Mouse (Mus musculus) kidney, adult 2 months (tissue): ENCODE measurements around the gene Fam193b.

Source experiments
- CTCF ChIP-seq: fragments of 200-500 bp; conservative IDR thresholded peaks from 2 replicates; pipeline ENCODE4 v1.5.1; 2011; ENCODE audit warnings: low read depth, mild to moderate bottlenecking, control low read depth, low read length, moderate library complexity, mixed read lengths; ENCODE audit not compliant: insufficient read depth, insufficient read length
- POLR2A ChIP-seq: fragments of 200-500 bp; IDR thresholded peaks from one replicate; pipeline ENCODE4 v1.6.1; 2011; ENCODE audit warnings: low read depth, low read length, control low read depth

DNA sequence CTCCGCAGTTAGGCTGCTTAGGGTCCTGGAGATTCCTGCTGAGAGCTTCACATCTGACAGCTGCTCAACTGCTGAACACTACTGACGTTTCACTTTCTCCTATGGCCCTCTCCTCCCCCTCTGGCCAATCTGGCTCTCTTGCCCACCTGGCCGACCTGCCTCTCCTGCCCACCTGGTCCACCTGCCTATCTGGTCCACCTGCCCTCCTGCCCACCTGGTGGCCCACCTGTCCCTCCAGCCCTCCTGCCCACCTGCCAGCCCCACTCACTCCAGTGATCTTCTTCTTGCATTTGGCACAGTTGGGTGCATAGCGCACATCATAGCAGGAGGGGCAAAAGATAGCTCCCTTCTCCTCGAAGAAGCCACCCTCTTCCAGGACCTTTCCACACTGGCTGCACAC, 66.5 kb downstream of the Fam193b start:
- TF ChIP-seq POLR2A (no peak), CTCF (no peak)
